Mouse (Mus musculus) lung, embryonic 16.5 days (tissue): ENCODE results near the gene Slc25a13. TPM values are rescaled to one million over a fixed set of nuclear protein-coding genes. Genes with fewer than 3 reads are reported as not detected.
A peak's percentile ranks its signal among the peaks of the same experiment; 100 is the strongest.

ENCODE experiments used
- ATAC-seq: fragments of 200-750 bp; cut with Nextera tagmentation; 2 replicates; pipeline ENCODE4 v1.8.0; 2017; ENCODE audit warnings: low read depth, mild to moderate bottlenecking, moderate library complexity
- H3K27ac ChIP-seq: fragments of 300-500 bp; sonication (generic); 2 replicates; pipeline ENCODE4 v1.5.1; 2014; ENCODE audit warnings: mild to moderate bottlenecking, control low read depth, low read length
- H3K27me3 ChIP-seq: fragments of 300-500 bp; sonication (generic); 2 replicates; pipeline ENCODE4 v1.6.1; 2014; ENCODE audit warnings: low read depth, low read length, mixed read lengths; ENCODE audit not compliant: control insufficient read depth, insufficient read depth
- H3K36me3 ChIP-seq: fragments of 300-500 bp; sonication (generic); 2 replicates; pipeline ENCODE4 v1.6.1; 2014; ENCODE audit warnings: low read length; ENCODE audit not compliant: control insufficient read depth, insufficient read depth
- H3K4me1 ChIP-seq: fragments of 300-500 bp; sonication (generic); replicated peaks from 2 replicates; pipeline ENCODE4 v1.6.1; 2014; ENCODE audit warnings: low read length, mixed read lengths; ENCODE audit not compliant: control insufficient read depth, insufficient read depth
- H3K4me2 ChIP-seq: fragments of 300-500 bp; sonication (generic); 2 replicates; pipeline ENCODE4 v1.6.1; 2014; ENCODE audit warnings: low read depth, low read length, control low read depth
- H3K4me3 ChIP-seq: fragments of 300-500 bp; sonication (generic); 2 replicates; pipeline ENCODE4 v1.5.1; 2014; ENCODE audit warnings: mild to moderate bottlenecking, low read length, control low read depth
- H3K9ac ChIP-seq: fragments of 300-500 bp; sonication (generic); 2 replicates; pipeline ENCODE4 v1.6.1; 2014; ENCODE audit warnings: low read length, control low read depth
- H3K9me3 ChIP-seq: fragments of 300-500 bp; sonication (generic); 2 replicates; pipeline ENCODE4 v1.6.1; 2016; ENCODE audit warnings: low read length; ENCODE audit not compliant: control insufficient read depth
- WGBS: fragments of 180-500 bp; shearing (Covaris S2); extraction: QIAGEN DNeasy Blood & Tissue Kit; methylation state at CpG from one replicate; pipeline ENCODE4 v1.1.7; 2014; 5-methylcytosine and 5-hydroxymethylcytosine counted together
- polyA plus RNA-seq: library from polyadenylated mRNA; unstranded; fragments of >200 nt; fragmentation: Nextera tagmentation; extraction: Ambion mirVana; gene quantifications from 2 replicates; pipeline ENCODE4 v1.2.1, GENCODE M21; 2015

The Slc25a13 gene
- polyA plus RNA-seq, 1 experiment from 2014 or later = 27.5 TPM

DNA sequence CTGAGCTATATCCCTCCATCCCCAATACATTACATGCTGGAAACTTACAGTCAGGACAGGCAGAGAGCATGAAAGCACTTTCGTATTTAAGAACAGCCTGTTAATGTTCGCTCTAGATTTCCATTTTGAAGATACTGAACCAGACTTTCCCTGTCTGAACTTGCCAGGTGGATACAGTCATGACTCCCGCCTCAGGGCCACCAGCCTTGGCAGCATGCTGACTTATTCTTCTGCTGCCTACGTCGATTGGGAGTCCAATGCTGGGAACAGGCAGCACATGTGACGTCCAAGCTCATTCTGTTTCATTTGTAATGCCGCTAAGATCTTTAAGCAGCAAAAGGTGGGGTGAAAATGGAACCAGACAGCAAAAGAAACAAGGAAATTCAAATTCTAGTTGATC is 5.7 kb upstream of the Slc25a13 start:
- Histone ChIP-seq H3K9ac (no peak overlapping the region), H3K9me3 (no peaks in the 10 kb centered on the region), H3K36me3 (no peaks in the 10 kb centered on the region), H3K4me2 (no peak overlapping the region), H3K4me1 (no peaks in the 10 kb centered on the region), H3K27ac (no peak overlapping the region), H3K4me3 (no peak overlapping the region), H3K27me3 (no peaks in the 10 kb centered on the region)
- no peak for ATAC-seq
- 64% methylated on average over 7 of the region's 7 CpGs for whole genome bisulfite sequencing

DNA sequence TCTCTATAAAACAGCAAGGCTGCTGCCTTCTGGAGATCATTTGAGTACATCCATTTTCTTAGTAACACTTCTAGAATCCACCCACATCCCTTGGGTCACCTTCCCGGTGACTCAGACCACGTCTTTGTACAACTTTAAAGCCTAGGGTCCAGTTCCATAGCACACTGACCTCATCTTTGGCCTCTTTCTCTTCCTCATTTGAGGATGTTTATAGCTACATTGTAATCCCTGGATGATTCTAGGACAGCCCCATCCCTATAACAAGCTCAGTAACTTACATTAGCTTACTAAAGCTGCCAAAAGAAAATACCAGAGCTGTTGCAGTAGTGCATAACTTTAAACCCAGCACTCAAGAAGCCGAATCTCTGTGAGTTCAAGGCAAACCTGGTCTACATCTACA is 3.6 kb upstream of the Slc25a13 start:
- Histone ChIP-seq H3K27ac (no peak overlapping the region), H3K36me3 (no peaks in the 10 kb centered on the region), H3K9me3 (no peaks in the 10 kb centered on the region), H3K27me3 (no peaks in the 10 kb centered on the region), H3K4me2 (no peak overlapping the region), H3K4me1 (peaks cover 5% of the 10 kb centered on the region), H3K9ac (no peak overlapping the region), H3K4me3 (no peak overlapping the region)
- no peak for ATAC-seq
- WGBS = 76% methylated on average over 3 of the region's 3 CpGs

DNA sequence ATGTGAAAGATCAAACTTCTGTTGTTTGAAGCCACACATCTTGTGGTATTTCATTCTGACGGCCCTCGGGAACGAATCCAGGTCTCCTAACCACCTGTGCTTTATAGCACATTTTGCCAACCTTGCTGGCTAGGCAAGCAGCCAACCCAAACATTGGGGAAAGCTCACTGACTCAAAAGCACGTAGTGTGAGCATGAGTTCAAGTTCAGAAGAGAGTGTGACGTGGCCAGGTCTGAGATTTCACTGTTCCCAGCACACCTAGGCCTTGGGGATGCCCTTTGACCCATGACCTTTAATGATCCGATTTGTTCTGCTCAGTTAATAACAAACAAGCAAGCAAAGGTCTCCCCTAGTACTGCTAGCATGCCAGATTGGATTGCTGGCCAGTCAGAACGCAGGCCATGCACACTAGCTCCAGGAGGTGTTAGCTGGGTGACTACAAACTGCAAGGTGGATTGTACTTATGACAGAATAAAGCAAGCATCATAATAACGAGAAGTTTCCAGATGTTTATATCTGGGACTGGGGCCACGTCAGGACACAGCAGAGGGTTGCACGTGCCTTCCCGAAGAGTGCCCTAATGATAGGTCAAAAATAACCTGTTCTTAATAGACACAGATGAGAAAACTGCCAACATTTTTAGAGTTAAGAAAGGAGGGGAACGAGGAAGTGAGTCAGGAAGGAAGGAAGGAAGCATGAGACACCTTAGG is 2.8 kb upstream of the Slc25a13 start:
- peaks cover 5% of the 10 kb centered on the region for H3K4me1 ChIP-seq
- no peaks in the 10 kb centered on the region for H3K36me3 ChIP-seq
- 59% methylated on average over 12 of the region's 12 CpGs for WGBS

DNA sequence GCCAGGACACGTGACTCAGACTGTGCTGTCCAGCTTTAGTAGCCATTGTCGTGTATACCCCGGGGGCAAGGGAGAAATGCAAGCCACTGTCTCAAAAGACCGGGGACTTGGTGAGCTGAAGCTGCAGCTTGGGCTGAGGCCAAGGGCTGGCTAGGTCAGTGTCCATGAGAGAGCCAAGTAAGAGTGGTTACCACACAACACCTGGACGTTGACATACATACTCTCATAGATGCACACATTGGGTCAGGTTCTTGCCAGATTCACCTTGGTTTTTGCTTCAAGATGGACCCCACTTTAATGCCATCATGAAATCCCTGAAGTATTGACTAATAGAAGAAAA is 283 bp upstream of the Slc25a13 start:
- H3K4me1 ChIP-seq = peaks cover 5% of the 10 kb centered on the region
- WGBS = 10% methylated on average over 5 of the region's 5 CpGs

More for the DNA sequence above, 2.8 kb upstream of the Slc25a13 start:
- H3K27ac ChIP-seq = no peak overlapping the region
- H3K9me3 ChIP-seq = no peaks in the 10 kb centered on the region
- no peak overlapping the region for H3K4me3 ChIP-seq
- no peak overlapping the region for H3K9ac ChIP-seq
- no peak overlapping the region for H3K4me2 ChIP-seq
- H3K27me3 ChIP-seq = no peaks in the 10 kb centered on the region
- no peak for ATAC-seq

DNA sequence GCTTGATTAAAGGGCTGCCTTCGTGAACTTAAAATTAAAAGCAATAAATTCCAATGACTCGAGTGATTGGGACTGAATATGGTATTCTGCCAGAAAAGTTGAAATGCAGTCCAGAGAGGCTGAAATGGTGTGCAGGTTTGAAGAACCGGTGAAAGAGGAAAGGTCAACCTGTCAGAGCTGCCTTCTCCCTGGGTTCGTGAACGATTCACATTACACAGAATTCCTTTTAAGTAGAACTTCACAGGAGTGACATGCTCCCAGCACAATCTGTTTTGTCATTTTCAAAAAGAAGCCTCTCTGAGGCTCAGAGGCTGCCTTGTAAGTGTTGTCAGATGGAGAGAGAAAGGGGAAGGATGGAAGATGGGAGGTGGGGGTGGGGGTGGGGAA is 860 bp downstream of the Slc25a13 start:
- Histone ChIP-seq H3K4me2 (peak overlapping the region; percentile 86), H3K27ac (no peak overlapping the region), H3K9ac (peak overlapping the region; percentile 85), H3K4me3 (peak overlapping the region; percentile 77), H3K27me3 (no peaks in the 10 kb centered on the region), H3K36me3 (no peaks in the 10 kb centered on the region), H3K9me3 (no peaks in the 10 kb centered on the region), H3K4me1 (peaks cover 5% of the 10 kb centered on the region)
- ATAC-seq = no peak
- 19% methylated on average over 5 of the region's 5 CpGs for WGBS

More for the DNA sequence above, 283 bp upstream of the Slc25a13 start:
- peak overlapping the region; percentile 86 for H3K4me2 ChIP-seq
- H3K9me3 ChIP-seq = no peaks in the 10 kb centered on the region
- H3K27ac ChIP-seq = no peak overlapping the region
- peak overlapping the region; percentile 85 for H3K9ac ChIP-seq
- ATAC-seq = no peak
- no peaks in the 10 kb centered on the region for H3K27me3 ChIP-seq
- no peaks in the 10 kb centered on the region for H3K36me3 ChIP-seq
- H3K4me3 ChIP-seq = peak overlapping the region; percentile 77

DNA sequence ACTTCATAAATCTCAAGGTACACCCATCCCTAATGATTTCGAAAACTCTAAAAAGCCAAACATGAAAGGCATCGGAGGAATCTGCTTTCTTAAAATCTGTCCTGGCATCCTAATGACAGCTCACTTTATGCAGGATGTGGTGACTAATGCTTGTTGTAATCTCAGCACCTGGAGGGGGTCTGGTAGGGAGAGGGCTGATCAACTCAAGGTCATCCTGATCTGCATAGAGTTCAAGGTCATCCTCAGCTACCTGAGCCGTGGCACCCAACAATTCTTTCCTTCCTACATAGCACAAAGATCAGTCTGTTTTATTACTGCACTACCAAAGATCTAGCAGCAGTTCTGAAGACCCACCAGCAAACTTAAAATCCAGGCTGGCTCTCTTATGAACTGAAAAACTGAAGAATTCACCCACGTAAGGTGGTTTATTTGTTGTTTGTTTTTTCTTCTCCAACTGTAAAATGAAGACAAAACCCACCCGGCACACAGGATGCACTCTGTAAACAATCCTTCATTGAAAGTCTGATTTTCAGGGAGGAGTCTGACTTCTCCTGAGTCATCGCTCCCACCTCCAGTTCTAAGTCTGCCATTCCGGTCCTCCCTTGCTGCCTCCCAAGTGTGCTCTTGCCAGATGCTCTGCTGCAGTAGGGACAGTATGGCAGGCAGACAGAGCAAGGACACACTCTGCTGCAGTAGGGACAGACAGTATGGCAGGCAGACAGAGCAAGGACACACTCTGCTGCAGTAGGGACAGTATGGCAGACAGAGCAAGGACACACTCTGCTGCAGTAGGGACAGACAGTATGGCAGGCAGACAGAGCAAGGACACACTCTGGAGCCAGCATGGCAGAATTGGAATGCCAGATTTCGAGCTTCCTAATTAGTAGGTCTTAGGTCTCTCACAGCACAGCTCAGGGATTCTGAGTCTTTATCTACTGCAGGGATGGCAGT is 4.3 kb downstream of the Slc25a13 start:
- ATAC-seq = no peak
- H3K4me2 ChIP-seq = no peak overlapping the region
- H3K4me1 ChIP-seq = peaks cover 10% of the 10 kb centered on the region
- H3K27ac ChIP-seq = no peak overlapping the region
- no peaks in the 10 kb centered on the region for H3K9me3 ChIP-seq
- no peaks in the 10 kb centered on the region for H3K27me3 ChIP-seq
- H3K4me3 ChIP-seq = no peak overlapping the region
- 66% methylated on average over 8 of the region's 8 CpGs for WGBS
- no peak overlapping the region for H3K9ac ChIP-seq
- H3K36me3 ChIP-seq = no peaks in the 10 kb centered on the region

DNA sequence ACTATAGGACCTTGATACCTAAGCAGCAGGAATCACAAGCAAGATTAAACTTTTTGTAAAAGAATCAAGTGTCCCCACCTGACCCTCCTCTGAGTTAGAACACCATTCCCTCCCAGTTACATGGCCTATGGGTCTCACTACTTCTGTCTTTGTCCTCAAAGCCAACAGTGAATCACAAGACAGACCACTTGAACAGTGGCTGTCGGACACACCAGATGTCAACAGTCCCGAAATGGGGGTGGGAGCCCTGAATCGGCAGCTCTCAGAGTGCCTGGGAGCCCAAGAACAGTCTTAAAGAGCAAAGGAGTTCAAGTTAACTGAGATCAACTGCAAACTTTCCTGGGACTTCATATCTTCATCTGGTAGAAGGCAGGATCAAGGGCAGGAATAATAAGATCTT is 5.0 kb downstream of the Slc25a13 start:
- no peak for ATAC-seq
- Histone ChIP-seq H3K4me2 (no peak overlapping the region), H3K27me3 (no peaks in the 10 kb centered on the region), H3K27ac (no peak overlapping the region), H3K36me3 (no peaks in the 10 kb centered on the region), H3K9me3 (no peaks in the 10 kb centered on the region), H3K9ac (no peak overlapping the region), H3K4me3 (no peak overlapping the region), H3K4me1 (peaks cover 10% of the 10 kb centered on the region)
- 71% methylated on average over 3 of the region's 3 CpGs for WGBS

DNA sequence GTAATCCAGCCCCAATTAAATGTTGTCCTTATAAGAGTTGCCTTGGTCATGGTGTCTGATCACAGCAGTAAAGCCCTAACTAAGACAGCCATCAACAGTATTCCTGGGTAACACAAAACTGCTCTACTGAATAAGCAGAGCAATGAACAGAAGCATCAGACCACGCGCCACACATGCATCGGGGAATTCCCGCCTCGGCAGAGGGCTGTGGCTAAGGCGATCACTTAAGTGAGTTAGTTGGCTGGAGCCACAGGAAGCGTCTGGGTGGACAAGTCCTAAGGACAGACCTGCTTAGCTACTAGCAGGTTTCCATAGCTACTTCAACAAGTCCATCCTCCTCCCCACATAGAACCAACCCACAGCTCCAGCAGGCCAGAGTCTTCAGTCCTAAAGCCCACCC is 6.3 kb downstream of the Slc25a13 start:
- H3K9me3 ChIP-seq = no peaks in the 10 kb centered on the region
- no peak overlapping the region for H3K4me3 ChIP-seq
- no peaks in the 10 kb centered on the region for H3K27me3 ChIP-seq
- no peak overlapping the region for H3K4me2 ChIP-seq
- 96% methylated on average over 7 of the region's 7 CpGs for WGBS
- no peak overlapping the region for H3K9ac ChIP-seq
- H3K36me3 ChIP-seq = no peaks in the 10 kb centered on the region
- H3K4me1 ChIP-seq = peaks cover 5% of the 10 kb centered on the region
- no peak for ATAC-seq
- H3K27ac ChIP-seq = no peak overlapping the region

DNA sequence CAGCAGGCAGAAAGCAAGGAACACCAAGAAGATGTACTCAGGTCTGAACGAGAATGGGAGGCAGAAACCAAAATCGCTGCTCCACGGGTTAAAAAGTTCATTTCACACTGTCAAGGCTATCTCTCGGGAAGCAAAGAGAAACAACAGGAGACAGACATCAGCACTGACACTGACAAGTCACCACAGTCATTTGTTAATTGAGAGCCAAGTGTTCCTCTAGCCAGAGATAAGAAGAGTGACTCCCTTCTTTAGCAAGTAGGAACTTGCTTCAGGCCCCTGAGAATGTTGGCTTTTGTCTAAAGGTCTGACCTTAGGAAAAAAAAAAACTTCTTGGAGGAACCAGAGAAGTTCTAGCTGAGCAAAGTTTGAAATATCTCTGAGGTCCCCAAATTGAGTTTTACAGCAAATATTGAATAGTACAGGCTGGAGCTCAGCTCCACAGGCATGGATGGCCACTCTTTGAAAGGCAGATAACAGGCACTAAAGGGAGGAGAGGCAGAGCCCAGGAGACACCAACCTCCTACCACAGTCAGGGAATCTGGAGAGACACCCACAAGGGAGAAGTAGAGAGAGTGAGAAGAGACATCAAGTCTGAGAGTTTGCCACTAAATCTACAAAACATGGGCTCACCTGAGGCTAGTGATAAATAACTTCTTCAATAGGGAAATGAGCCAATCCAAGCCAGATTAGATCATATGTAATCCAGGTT is 8.5 kb downstream of the Slc25a13 start:
- no peaks in the 10 kb centered on the region for H3K27me3 ChIP-seq
- no peaks in the 10 kb centered on the region for H3K36me3 ChIP-seq
- no peak overlapping the region for H3K4me3 ChIP-seq
- H3K27ac ChIP-seq = no peak overlapping the region
- H3K9ac ChIP-seq = no peak overlapping the region
- ATAC-seq = no peak
- H3K4me2 ChIP-seq = no peak overlapping the region
- no peaks in the 10 kb centered on the region for H3K9me3 ChIP-seq
- H3K4me1 ChIP-seq = peaks cover 4% of the 10 kb centered on the region; the same call in 1 of the 2 replicates
- 14% methylated on average over 4 of the region's 4 CpGs for WGBS
